Mouse (Mus musculus) kidney, postnatal 4 days (tissue): ENCODE data around the gene Sod1.
A peak's percentile ranks its signal among the peaks of the same experiment; 100 is the strongest.
"Not testable (repeated sequence)": the region's sequence is repeated elsewhere in the genome, so short reads cannot be mapped to it uniquely, and the experiment has no call there.

Experiments
- DNase-seq, 2 experiments: peaks; one replicate each; pipeline ENCODE4 v3.0.0; 2021; ENCODE audit warnings: mixed read lengths in 2 of 2

Gene Sod1

GRCm38 (mm10) chr16:90213477-90214339 is 6.8 kb upstream of the Sod1 start:
- DNase-seq = no peak

- DNase-seq = no peak
Observed at GRCm38 (mm10) chr16:90214731-90215565, 5.6 kb upstream of the Sod1 start.

DNA sequence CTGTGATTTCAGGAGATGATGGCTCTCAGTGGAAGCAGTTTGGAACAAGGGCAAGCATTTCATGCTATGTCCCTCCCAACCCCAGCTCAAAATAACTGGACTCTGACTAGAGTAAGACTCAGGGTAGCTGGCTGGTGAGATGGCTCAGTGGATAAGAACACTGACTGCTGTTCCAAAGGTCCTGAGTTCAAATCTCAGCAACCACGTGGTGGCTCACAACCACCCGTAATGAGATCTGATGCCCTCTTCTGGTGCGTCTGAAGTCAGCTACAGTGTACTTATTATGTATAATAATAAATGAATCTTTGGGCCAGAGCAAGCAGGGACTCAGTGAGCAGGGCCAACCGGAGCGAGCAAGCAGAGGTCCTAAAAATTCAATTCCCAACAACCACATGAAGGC is 4.7 kb upstream of the Sod1 start:
- not testable (repeated sequence) for DNase-seq

DNA sequence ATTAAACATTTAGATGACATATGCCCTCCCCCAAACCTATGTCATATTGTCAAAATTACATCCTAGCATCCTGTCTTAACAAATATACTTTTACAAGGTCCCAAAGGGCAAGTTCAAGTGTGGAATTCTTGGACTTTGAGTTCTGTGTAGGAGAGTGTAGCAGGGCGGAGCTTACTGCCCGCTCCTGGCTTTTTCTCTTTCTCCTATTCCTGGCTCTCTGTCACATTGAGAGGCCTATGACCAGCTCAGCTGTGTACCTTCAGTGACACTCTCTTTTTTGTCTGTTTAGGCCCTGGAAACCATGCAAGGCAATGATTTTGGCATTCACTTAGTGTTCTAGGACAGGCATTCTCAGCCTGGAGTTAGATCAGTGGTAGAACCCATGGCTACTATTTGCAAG is 4.1 kb upstream of the Sod1 start:
- DNase-seq = no peak

- DNase-seq = no peak
Observed at GRCm38 (mm10) chr16:90217356-90217755, 3.2 kb upstream of the Sod1 start.

GRCm38 (mm10) chr16:90217926-90218325 is 2.6 kb upstream of the Sod1 start:
- DNase-seq = no peak

DNA sequence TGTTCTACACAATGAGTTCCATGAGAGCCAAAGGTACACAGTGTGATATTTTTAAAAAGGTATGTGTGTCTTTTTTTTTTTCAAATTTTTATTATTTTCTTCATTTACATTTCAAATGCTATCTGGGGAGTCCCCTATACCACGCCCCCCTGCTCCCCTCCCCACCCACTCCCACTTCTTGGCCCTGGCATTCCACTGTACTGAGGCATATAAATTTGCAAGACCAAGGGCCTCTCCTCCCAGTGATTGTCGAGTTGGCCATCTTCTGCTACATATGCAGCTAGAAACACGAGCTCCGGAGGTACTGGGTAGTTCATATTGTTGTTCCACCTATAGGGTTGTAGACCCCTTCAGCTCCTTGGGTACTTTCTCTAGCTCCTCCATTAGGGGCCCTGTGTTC is 1.1 kb upstream of the Sod1 start:
- not testable (repeated sequence) for DNase-seq

DNA sequence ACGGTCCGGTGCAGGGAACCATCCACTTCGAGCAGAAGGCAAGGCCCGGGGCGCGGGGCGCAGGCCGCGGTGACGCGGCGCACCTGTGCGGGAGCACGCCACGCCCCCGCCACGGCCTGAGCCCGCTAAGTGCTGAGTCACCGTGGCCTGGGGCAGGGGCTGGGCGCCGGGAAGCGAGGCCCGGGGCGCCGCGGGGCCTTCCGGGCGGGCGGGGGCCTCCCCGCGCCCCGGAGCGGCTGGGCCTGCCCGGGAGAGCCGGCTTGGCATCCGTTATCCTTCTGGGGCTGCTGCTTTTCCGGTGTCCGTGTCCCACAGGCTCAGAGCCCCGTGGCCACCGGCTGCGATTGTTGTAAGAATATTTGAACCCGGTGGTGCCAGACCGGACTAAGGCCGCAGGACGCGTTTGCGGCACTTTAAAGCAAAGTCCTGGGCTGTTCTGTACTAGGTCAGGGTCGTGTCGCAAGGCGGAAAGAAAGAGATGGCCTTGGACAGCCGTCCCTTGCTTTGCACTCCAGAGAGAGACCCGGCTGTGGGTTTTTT is 408 bp downstream of the Sod1 start:
- DNase-seq = no peak

DNA sequence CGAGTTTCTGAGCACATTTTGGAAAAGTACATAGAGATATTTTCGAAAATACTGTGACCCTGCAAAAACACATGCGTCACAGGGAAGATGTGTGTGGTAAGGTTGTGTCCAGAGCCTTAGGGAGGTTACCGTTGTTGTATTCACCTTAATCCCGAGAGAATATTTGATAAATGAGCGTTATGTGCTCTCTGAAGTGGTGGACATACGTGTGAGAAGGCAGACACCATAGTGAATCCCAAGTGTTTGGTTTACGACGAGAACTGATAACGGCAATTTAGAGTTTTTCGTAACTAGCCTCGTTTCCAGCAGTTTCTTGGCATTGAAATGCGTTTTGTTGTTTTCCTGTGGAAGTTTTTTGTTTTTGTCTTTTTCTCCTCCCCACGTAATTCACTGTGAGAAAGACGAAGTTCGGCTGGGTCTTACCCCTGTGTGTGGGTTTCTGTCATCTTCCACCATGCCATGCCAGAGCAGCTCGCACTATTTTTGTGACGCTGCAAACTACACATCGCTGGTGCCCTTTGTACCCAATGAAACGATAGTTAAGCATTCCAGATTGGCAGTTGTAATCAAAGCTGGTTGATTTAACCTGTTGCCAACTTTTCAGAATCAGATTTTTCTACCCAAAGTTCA is 1.0 kb downstream of the Sod1 start:
- DNase-seq = no peak

GRCm38 (mm10) chr16:90229897-90230296 is 9.3 kb downstream of the Sod1 start:
- DNase-seq = no peak

- no peak for DNase-seq
Observed at GRCm38 (mm10) chr16:90231302-90231701, 10.7 kb downstream of the Sod1 start.

DNA sequence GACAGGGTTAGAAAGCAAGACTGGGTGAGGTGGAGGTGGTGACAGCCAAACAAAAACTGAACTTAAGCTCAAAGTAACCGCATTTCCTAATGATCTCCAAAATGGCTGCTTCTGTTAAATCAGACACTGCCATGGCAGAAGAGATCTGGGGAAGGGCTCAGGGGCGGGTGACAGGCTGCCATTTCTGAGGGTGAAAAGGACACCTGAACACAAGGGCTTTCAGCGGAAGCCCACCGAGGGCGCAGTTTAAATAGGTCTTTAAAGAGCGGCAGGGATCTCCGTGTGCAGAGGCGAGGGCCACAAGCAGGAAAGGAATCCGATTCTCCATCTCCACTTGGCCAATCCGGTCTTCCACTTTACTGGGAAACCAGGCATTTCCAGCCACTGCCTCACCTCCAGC is 13.1 kb downstream of the Sod1 start:
- no peak for DNase-seq

DNA sequence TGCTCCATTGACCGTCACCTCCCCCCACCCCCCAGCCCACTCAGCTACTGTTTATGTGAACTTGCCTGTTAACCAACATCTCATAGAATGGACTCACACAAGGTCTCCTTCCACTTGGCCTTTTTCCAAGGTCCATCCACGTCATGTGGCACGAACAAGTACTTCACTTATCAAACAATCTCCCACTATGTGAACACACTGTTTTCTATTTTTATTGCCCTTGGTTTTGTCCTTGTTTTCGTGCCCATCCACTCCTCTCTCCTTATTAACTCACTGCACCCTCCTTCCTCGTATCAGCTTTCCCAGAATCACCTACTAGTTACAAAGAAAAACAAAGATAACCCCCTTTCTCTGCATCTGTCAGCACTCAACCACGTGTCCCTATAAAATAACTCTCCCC is 14.1 kb downstream of the Sod1 start:
- no peak for DNase-seq

DNA sequence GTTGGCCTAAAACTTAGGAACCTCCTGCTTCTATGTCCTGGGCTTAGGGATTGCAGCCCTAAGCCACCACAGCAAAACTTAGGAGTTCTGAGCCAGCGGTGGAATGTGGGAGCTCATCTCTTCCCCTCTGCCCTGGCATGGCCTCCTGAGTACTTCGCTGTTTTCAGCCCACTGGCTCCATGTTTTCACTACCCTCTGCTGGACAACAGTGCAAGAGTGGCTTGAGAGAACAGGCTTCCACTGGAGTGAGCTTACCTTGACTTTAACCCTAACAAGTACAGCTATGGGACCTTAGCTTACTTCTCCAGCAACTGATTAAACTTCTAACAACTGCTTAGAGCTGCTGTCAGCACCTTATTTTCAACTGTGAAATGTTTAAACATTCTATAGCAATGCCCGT is 14.6 kb downstream of the Sod1 start:
- DNase-seq = peak in 1 of 2 experiments; percentile 22

- no peak for DNase-seq
Observed at GRCm38 (mm10) chr16:90239128-90239746, 18.7 kb downstream of the Sod1 start.

GRCm38 (mm10) chr16:90241875-90242274 is 21.3 kb downstream of the Sod1 start:
- DNase-seq = no peak

- peak in 1 of 2 experiments; percentile 25 for DNase-seq
Observed at GRCm38 (mm10) chr16:90242426-90243304, 22.1 kb downstream of the Sod1 start.

GRCm38 (mm10) chr16:90250099-90250498 is 29.5 kb downstream of the Sod1 start:
- DNase-seq = no peak

DNA sequence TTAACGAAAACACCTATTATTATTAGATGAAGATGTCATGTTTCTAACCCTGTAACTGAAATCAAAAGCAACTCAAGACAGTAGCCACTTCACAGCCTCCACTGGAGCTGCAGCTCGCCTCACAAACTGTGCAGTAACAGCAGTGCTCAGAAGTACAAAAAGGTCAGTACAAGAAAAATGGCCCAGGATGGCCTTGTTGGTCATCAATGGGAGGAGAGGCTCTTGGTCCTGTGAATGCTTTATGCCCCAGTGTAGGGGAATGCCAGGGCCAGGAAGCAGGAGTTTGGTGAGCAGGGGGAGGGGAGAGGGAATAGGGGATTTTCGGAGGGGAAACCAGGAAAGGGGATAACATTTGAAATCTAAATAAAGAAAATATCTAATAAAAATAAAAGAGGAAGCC is 30.7 kb downstream of the Sod1 start:
- DNase-seq = not testable (repeated sequence)

- DNase-seq = no peak
Observed at GRCm38 (mm10) chr16:90252521-90252920, 32.0 kb downstream of the Sod1 start.

DNA sequence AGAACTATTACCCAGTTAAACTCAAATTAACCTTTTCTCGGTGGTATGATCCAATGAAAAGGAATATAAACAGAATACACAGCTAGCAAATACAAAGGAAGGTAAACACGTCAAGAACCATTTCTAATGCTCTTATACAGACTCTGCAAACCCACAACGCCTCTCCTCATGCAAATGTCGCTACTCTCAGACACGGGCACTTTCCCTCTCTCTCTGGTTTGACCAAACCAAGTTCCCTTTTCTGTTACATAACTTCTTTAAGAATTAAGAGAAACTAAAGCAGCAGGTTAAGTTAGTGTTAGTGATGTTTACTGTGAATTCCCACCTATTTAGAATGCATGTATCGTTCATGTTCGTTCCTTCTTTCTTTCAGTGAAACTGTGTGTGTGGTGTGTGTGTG is 38.4 kb downstream of the Sod1 start:
- DNase-seq = no peak

DNA sequence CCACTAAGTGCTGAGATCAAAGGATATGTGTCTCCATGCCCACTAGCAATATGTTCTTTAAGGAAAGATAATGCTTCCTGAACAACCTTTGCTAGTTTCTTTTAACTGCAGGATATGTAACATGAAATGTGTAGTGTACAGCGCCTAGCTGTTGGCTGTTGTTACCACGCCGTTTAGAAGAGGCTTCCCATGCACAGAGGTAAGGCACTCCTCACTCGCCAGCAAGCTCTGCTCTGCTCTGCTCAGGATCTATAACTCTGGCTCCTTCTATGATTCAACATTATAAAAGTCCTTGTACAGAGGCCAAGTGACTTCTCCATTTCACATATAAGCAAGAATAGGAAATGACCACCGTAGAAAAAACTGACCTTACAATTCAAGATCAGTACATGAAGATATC is 39.1 kb downstream of the Sod1 start:
- DNase-seq = no peak
